Mouse (Mus musculus) kidney, adult 8-10 months (tissue): ENCODE results near the gene Btbd35f30.
"Not testable (repeated sequence)": the region's sequence is repeated elsewhere in the genome, so short reads cannot be mapped to it uniquely, and the experiment has no call there.

Experiments
- DNase-seq, 2 experiments: peaks; one replicate each; pipeline ENCODE4 v3.0.0; 2022

Gene Btbd35f30

DNA sequence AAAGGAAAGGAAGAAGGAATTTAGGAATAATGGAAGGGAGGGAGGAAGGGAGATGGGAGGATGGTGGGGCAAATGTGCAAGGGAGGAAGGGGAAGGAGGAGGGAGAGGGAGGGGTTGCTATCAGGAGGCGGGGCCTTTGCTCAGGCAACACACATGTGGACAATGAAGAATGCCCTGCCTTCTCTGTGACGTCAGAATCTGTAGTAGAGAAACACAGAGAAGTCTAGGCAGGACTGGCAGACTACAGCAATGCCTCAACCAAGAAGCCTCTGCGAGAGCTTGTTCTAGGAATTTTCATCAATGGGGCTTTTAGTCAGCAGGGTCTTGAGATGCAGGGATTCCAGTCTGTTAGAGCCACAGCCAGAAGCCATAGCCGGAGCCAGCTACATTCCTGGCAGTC is at the start of gene Btbd35f30:
Gene Btbd35f30, plus strand, starts transcription at position 301 of the 400 bp plus-strand sequence.
- not testable (repeated sequence) for DNase-seq

- DNase-seq, result not testable (repeated sequence)
Observed at GRCm38 (mm10) chrX:32941468-32941867, 47.0 kb downstream of the Btbd35f30 start, which contains the start of gene Gm21789. Gene Gm21789, plus strand, starts transcription at chrX:32941768.
